In the genomic region with DNA sequence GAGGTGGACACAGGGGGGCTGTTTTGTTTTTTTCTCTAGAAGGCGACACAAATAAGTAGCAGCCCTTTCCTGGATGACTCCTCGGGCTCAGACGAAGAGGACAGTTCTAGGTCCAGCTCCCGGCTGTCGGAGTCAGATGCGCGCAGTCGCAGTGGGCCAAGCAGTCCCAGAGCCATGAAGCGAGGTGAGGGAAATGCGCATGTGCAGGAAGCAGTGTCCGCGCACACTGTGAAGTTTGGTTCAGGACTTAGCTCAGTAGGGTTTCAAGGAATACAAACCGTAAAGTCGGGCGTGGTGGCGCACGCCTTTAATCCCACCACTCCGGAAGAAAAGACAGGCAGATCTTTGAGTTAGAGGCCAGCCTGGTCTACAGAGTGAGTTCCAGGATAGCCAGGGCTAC, we compare ENCODE assay signal across 11 mouse cellular contexts. TPM values are rescaled to one million over a fixed set of nuclear protein-coding genes. Genes with fewer than 3 reads are reported as not detected.
A peak's percentile ranks its signal among the peaks of the same experiment; 100 is the strongest.
DNase-seq lines count a peak whose midpoint lies in the region; ATAC-seq and TF ChIP-seq lines count a peak whose summit lies in the region.
"Had no signal": no experiment of that assay in that cellular context is flagged by ENCODE, and none has a peak within 500 bp of the region (broad histone marks: within the 10 kb centered on the region; RNA-seq: fewer than 3 reads in every experiment).

No protein-coding gene starts in this region.

- H3K4me2 ChIP-seq in liver, embryonic 12.5 days, result no peak overlapping the region
- no peak overlapping the region for H3K4me2 ChIP-seq in forebrain, embryonic 12.5 days
- H3K4me2 ChIP-seq in neural tube, embryonic 12.5 days (replicated peaks), result 0 out of 2 replicates have a peak overlapping the region, but pooled peaks have one; percentile 9
- H3K4me2 ChIP-seq: heart, embryonic 15.5 days had no signal

- H3K4me1 ChIP-seq in liver, embryonic 12.5 days, result no peaks in the 10 kb centered on the region
- peaks cover 10% of the 10 kb centered on the region; the same call in 1 of the 2 replicates for H3K4me1 ChIP-seq in forebrain, embryonic 12.5 days
- H3K4me1 ChIP-seq in neural tube, embryonic 12.5 days, result peaks cover 7% of the 10 kb centered on the region
- H3K4me1 ChIP-seq: heart, embryonic 15.5 days had no signal

- no peaks in the 10 kb centered on the region for H3K9me3 ChIP-seq in liver, embryonic 12.5 days (replicated peaks)
- no peaks in the 10 kb centered on the region for H3K9me3 ChIP-seq in forebrain, embryonic 12.5 days
- no peaks in the 10 kb centered on the region for H3K9me3 ChIP-seq in neural tube, embryonic 12.5 days
- H3K9me3 ChIP-seq: heart, embryonic 15.5 days had no signal

- no peak for TF ChIP-seq POLR2A in brain, embryonic 14.5 days (IDR thresholded peaks at IDR 0.05; ENCODE audit: borderline replicate concordance, extremely low read depth, insufficient read depth, insufficient read length, poor library complexity, severe bottlenecking)

- no peaks in the 10 kb centered on the region; the same call in 1 of the 2 replicates for H3K27me3 ChIP-seq in liver, embryonic 12.5 days (replicated peaks)
- H3K27me3 ChIP-seq in forebrain, embryonic 12.5 days, result no peaks in the 10 kb centered on the region
- H3K27me3 ChIP-seq in neural tube, embryonic 12.5 days (replicated peaks), result no peaks in the 10 kb centered on the region
- H3K27me3 ChIP-seq: heart, embryonic 15.5 days had no signal

- ATAC-seq in liver, embryonic 12.5 days, result no peak
- peak; percentile 42; the same call in 1 of the 2 replicates for ATAC-seq in forebrain, embryonic 12.5 days (ENCODE audit: low FRiP score)
- ATAC-seq in neural tube, embryonic 12.5 days (ENCODE audit: low FRiP score, low read depth), result no peak
- ATAC-seq: lung, postnatal 0 days had no signal

- H3K4me3 ChIP-seq in liver, embryonic 12.5 days, result no peak overlapping the region
- no peak overlapping the region for H3K4me3 ChIP-seq in forebrain, embryonic 12.5 days (replicated peaks)
- no peak overlapping the region for H3K4me3 ChIP-seq in neural tube, embryonic 12.5 days
- H3K4me3 ChIP-seq: heart, embryonic 15.5 days had no signal

- 62% methylated on average over 18 of the region's 18 CpGs for WGBS in liver, embryonic 12.5 days (ENCODE audit: insufficient replicate concordance)
- WGBS in forebrain, embryonic 12.5 days, result 74% methylated on average over 18 of the region's 18 CpGs
- 84% methylated on average over 18 of the region's 18 CpGs for WGBS in neural tube, embryonic 12.5 days

- H3K36me3 ChIP-seq in liver, embryonic 12.5 days, result no peaks in the 10 kb centered on the region
- H3K36me3 ChIP-seq in forebrain, embryonic 12.5 days (replicated peaks), result no peaks in the 10 kb centered on the region
- no peaks in the 10 kb centered on the region for H3K36me3 ChIP-seq in neural tube, embryonic 12.5 days
- H3K36me3 ChIP-seq: heart, embryonic 15.5 days had no signal

- no peak for TF ChIP-seq CTCF in brain, embryonic 14.5 days (IDR thresholded peaks at IDR 0.05; ENCODE audit: borderline replicate concordance, extremely low read depth, insufficient read depth, insufficient read length)

- no peak overlapping the region for H3K9ac ChIP-seq in liver, embryonic 12.5 days
- H3K9ac ChIP-seq in forebrain, embryonic 12.5 days, result no peak overlapping the region
- H3K9ac ChIP-seq in neural tube, embryonic 12.5 days, result no peak overlapping the region
- H3K9ac ChIP-seq: heart, embryonic 15.5 days had no signal

- no peak overlapping the region for H3K27ac ChIP-seq in liver, embryonic 12.5 days
- H3K27ac ChIP-seq in forebrain, embryonic 12.5 days, result peak overlapping the region; percentile 42; the same call in 1 of the 2 replicates
- no peak overlapping the region for H3K27ac ChIP-seq in neural tube, embryonic 12.5 days
- H3K27ac ChIP-seq: heart, embryonic 15.5 days; kidney, postnatal 0 days had no signal

- peak; percentile 18 for DNase-seq in liver
- peak; percentile 66 for DNase-seq in brain, embryonic 14.5 days (ENCODE audit: low read depth)
- DNase-seq in urinary bladder, adult 2 months (ENCODE audit: low spot score), result no peak
- no peak for DNase-seq in spleen, postnatal 10 days (ENCODE audit: low spot score in 2 of 2)
- DNase-seq: thymus, postnatal 25 days had no signal

RNA-seq across cellular contexts. Expression of a gene that starts 54.7 kb away (rescaled TPM):
- 3.3 and 4.2 TPM in 2 replicates for polyA plus RNA-seq in liver, embryonic 12.5 days (2016; fragmentation: Nextera tagmentation; extraction: Ambion mirVana)
- polyA plus RNA-seq in brain, embryonic 14.5 days (2012; rRNA removed), result 18.0 and 23.0 TPM in 2 replicates
- polyA plus RNA-seq in forebrain, embryonic 12.5 days (2016; fragmentation: Nextera tagmentation; extraction: Ambion mirVana), result 34.2 and 34.6 TPM in 2 replicates
- 25.5 and 27.9 TPM in 2 replicates for polyA plus RNA-seq in neural tube, embryonic 12.5 days (2016; fragmentation: Nextera tagmentation; extraction: Ambion mirVana)
- polyA plus RNA-seq in urinary bladder, adult 2 months (2012; rRNA removed), result 21.1 and 23.9 TPM in 2 replicates

RNA-seq across cellular contexts. Expression of a gene that starts 59.9 kb away (rescaled TPM):
- 0.76 and 0.81 TPM in 2 replicates for polyA plus RNA-seq in liver, embryonic 12.5 days (2016; fragmentation: Nextera tagmentation; extraction: Ambion mirVana)
- 3.8 and 4.9 TPM in 2 replicates for polyA plus RNA-seq in brain, embryonic 14.5 days (2012; rRNA removed)
- polyA plus RNA-seq in forebrain, embryonic 12.5 days (2016; fragmentation: Nextera tagmentation; extraction: Ambion mirVana), result 2.1 and 2.6 TPM in 2 replicates
- 3.0 and 3.2 TPM in 2 replicates for polyA plus RNA-seq in neural tube, embryonic 12.5 days (2016; fragmentation: Nextera tagmentation; extraction: Ambion mirVana)
- 8.7 and 9.7 TPM in 2 replicates for polyA plus RNA-seq in urinary bladder, adult 2 months (2012; rRNA removed)

Comparison
In these comparisons a context has a peak if more than half of its experiments do, and no peak if none do; other contexts are left out.
1. DNase-seq: peak in liver (single experiment) and brain, embryonic 14.5 days (single experiment); none in urinary bladder, adult 2 months (single experiment) and spleen, postnatal 10 days (0 of 2).